Mouse (Mus musculus) E14TG2a.4 (cell line): ENCODE measurements at regions not wholly inside any gene's neighbourhood (a gene's known extent, or its start where the extent isn't known, plus 50 kb on each side); places are given as distances from the start of the nearest gene placed in this dataset.

Experiments used
- CTCF ChIP-seq: conservative IDR thresholded peaks from 2 replicates; pipeline ENCODE4 v1.5.1; 2014; ENCODE audit warnings: low read length
- POU5F1 ChIP-seq: IDR thresholded peaks from 2 replicates; pipeline ENCODE4 v1.6.1; 2014; ENCODE audit warnings: low read length, borderline replicate concordance

GRCm38 (mm10) chr11:104072591-104073183 is 60.0 kb upstream of the Crhr1 start:
- TF ChIP-seq CTCF (no peak), POU5F1 (no peak)
